Comparison of ENCODE assay signal across 21 mouse cellular contexts in the genomic region with DNA sequence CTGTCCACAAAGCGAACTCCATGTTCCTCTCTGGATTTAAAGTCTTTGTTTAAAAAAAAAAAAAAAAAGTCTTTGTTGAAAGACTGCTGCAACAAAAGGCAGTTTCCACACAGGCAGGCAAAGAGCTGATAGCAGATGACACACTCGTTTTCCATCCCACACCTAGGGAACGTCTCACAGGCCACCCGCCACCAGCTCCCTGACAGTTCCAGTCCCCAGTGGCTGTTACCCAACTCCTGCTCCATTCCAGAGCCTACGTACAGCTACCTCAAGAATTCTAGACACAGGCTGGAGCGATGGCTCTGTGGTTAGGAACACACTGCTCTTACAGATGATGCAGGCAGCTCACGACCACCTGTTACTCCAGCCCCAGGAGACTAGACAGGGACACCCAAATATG.
DNase-seq lines count a peak whose midpoint lies in the region; ATAC-seq and TF ChIP-seq lines count a peak whose summit lies in the region.
"Had no signal": no experiment of that assay in that cellular context is flagged by ENCODE, and none has a peak within 500 bp of the region (broad histone marks: within the 10 kb centered on the region; RNA-seq: fewer than 3 reads in every experiment).

No protein-coding gene starts in this region.

- peak; percentile 32 for DNase-seq in forebrain, embryonic 11.5 days (ENCODE audit: low spot score)
- DNase-seq in forebrain, embryonic 14.5 days (ENCODE audit: low spot score) = no peak
- DNase-seq in heart, adult 11 months = peak; percentile 30
- DNase-seq in midbrain, embryonic 11.5 days (ENCODE audit: low spot score, missing footprints) = peak; percentile 81
- DNase-seq in adrenal gland, postnatal 25 days = no peak
- DNase-seq: adrenal gland, adult 8-10 months; adrenal gland, postnatal 14 days; B cell, adult 2 months; cerebellum, adult 11-12 months; cerebellum, adult 2 months; cerebellum, adult 9-10 months; cerebellum, postnatal 10 days; cerebellum, postnatal 25 days; forebrain, postnatal 0 days had no signal

- H3K9me3 ChIP-seq in forebrain, embryonic 11.5 days (ENCODE audit: control insufficient read depth, low read length) = no peaks in the 10 kb centered on the region
- no peaks in the 10 kb centered on the region for H3K9me3 ChIP-seq in forebrain, embryonic 14.5 days (replicated peaks; ENCODE audit: control insufficient read depth, low read length)
- peaks cover 2% of the 10 kb centered on the region; the same call in 1 of the 2 replicates for H3K9me3 ChIP-seq in heart, embryonic 12.5 days (replicated peaks)
- no peaks in the 10 kb centered on the region; the same call in 1 of the 2 replicates for H3K9me3 ChIP-seq in midbrain, embryonic 11.5 days (ENCODE audit: control insufficient read depth, low read length)
- H3K9me3 ChIP-seq in midbrain, embryonic 15.5 days = no peaks in the 10 kb centered on the region
- H3K9me3 ChIP-seq: embryonic facial prominence, embryonic 10.5 days; forebrain, embryonic 12.5 days; forebrain, embryonic 15.5 days had no signal

- peaks cover 5% of the 10 kb centered on the region; the same call in 1 of the 2 replicates for H3K27me3 ChIP-seq in forebrain, embryonic 11.5 days (ENCODE audit: control insufficient read depth, insufficient read depth, low read length)
- 0 out of 2 replicates have a peak, but pooled peaks cover 3% of the 10 kb centered on the region for H3K27me3 ChIP-seq in forebrain, embryonic 14.5 days (replicated peaks; ENCODE audit: control insufficient read depth, insufficient read depth, low read length)
- H3K27me3 ChIP-seq in heart, embryonic 12.5 days (replicated peaks) = 0 out of 2 replicates have a peak, but pooled peaks cover 4% of the 10 kb centered on the region
- H3K27me3 ChIP-seq in midbrain, embryonic 11.5 days (ENCODE audit: control insufficient read depth, insufficient read depth, low read length) = peaks cover 28% of the 10 kb centered on the region
- H3K27me3 ChIP-seq in midbrain, embryonic 15.5 days (replicated peaks) = peaks cover 12% of the 10 kb centered on the region
- no peaks in the 10 kb centered on the region for H3K27me3 ChIP-seq in C2C12 (ENCODE audit: control insufficient read depth, insufficient read depth, insufficient read length)
- H3K27me3 ChIP-seq: forebrain, embryonic 15.5 days had no signal

- H3K4me2 ChIP-seq in forebrain, embryonic 11.5 days (ENCODE audit: low read depth, low read length, severe bottlenecking) = no peak overlapping the region
- H3K4me2 ChIP-seq in forebrain, embryonic 14.5 days (ENCODE audit: low read length) = no peak overlapping the region
- H3K4me2 ChIP-seq in heart, embryonic 12.5 days = no peak overlapping the region
- no peak overlapping the region for H3K4me2 ChIP-seq in midbrain, embryonic 11.5 days
- no peak overlapping the region for H3K4me2 ChIP-seq in midbrain, embryonic 15.5 days
- H3K4me2 ChIP-seq: embryonic facial prominence, embryonic 12.5 days; forebrain, embryonic 12.5 days; forebrain, embryonic 15.5 days had no signal

- no peaks in the 10 kb centered on the region for H3K79me3 ChIP-seq in C2C12 (ENCODE audit: low read depth)

- WGBS in forebrain, embryonic 11.5 days = 70% methylated on average over 7 of the region's 7 CpGs
- WGBS in forebrain, embryonic 14.5 days = 66% methylated on average over 7 of the region's 7 CpGs
- WGBS in heart, embryonic 12.5 days = 54% methylated on average over 7 of the region's 7 CpGs
- WGBS in midbrain, embryonic 11.5 days = 62% methylated on average over 7 of the region's 7 CpGs
- 62% methylated on average over 7 of the region's 7 CpGs for WGBS in midbrain, embryonic 15.5 days

- H3K9ac ChIP-seq in forebrain, embryonic 11.5 days (ENCODE audit: low read length) = no peak overlapping the region
- no peak overlapping the region for H3K9ac ChIP-seq in forebrain, embryonic 14.5 days (ENCODE audit: low read length)
- no peak overlapping the region for H3K9ac ChIP-seq in heart, embryonic 12.5 days
- no peak overlapping the region for H3K9ac ChIP-seq in midbrain, embryonic 11.5 days (ENCODE audit: low read length)
- H3K9ac ChIP-seq in midbrain, embryonic 15.5 days = no peak overlapping the region
- H3K9ac ChIP-seq: embryonic facial prominence, embryonic 12.5 days; forebrain, embryonic 12.5 days; forebrain, embryonic 15.5 days; forebrain, postnatal 0 days had no signal

- H3K36me3 ChIP-seq in forebrain, embryonic 11.5 days (ENCODE audit: control insufficient read depth, insufficient read depth, low read length) = no peaks in the 10 kb centered on the region
- no peaks in the 10 kb centered on the region for H3K36me3 ChIP-seq in forebrain, embryonic 14.5 days (ENCODE audit: control insufficient read depth, insufficient read depth, low read length)
- H3K36me3 ChIP-seq in heart, embryonic 12.5 days = no peaks in the 10 kb centered on the region
- no peaks in the 10 kb centered on the region for H3K36me3 ChIP-seq in midbrain, embryonic 11.5 days (ENCODE audit: control insufficient read depth, insufficient read depth, low read length)
- H3K36me3 ChIP-seq in midbrain, embryonic 15.5 days (replicated peaks) = no peaks in the 10 kb centered on the region
- H3K36me3 ChIP-seq in C2C12 (ENCODE audit: control insufficient read depth, insufficient read depth) = no peaks in the 10 kb centered on the region
- H3K36me3 ChIP-seq: embryonic facial prominence, embryonic 10.5 days; embryonic facial prominence, embryonic 12.5 days; forebrain, embryonic 12.5 days; forebrain, embryonic 15.5 days had no signal

- no peak for TF ChIP-seq CTCF in C2C12 (IDR thresholded peaks at IDR 0.05; ENCODE audit: control insufficient read depth, insufficient read depth, insufficient read length)

- no peak overlapping the region for H3K4me3 ChIP-seq in forebrain, embryonic 11.5 days (ENCODE audit: low read depth, low read length)
- H3K4me3 ChIP-seq in forebrain, embryonic 14.5 days (ENCODE audit: low read depth, low read length) = no peak overlapping the region
- no peak overlapping the region for H3K4me3 ChIP-seq in heart, embryonic 12.5 days
- no peak overlapping the region for H3K4me3 ChIP-seq in midbrain, embryonic 11.5 days (ENCODE audit: low read depth, low read length)
- H3K4me3 ChIP-seq in midbrain, embryonic 15.5 days = no peak overlapping the region
- no peak overlapping the region for H3K4me3 ChIP-seq in C2C12 (ENCODE audit: insufficient read depth, poor library complexity, severe bottlenecking)
- H3K4me3 ChIP-seq: embryonic facial prominence, embryonic 10.5 days; embryonic facial prominence, embryonic 12.5 days; forebrain, embryonic 12.5 days; forebrain, embryonic 15.5 days had no signal

- peaks cover under 1% of the 10 kb centered on the region; the same call in 1 of the 2 replicates for H3K4me1 ChIP-seq in forebrain, embryonic 11.5 days (replicated peaks; ENCODE audit: control insufficient read depth, insufficient read depth, low read length)
- peaks cover 3% of the 10 kb centered on the region for H3K4me1 ChIP-seq in forebrain, embryonic 14.5 days (ENCODE audit: control insufficient read depth, insufficient read depth, low read length)
- H3K4me1 ChIP-seq in heart, embryonic 12.5 days (replicated peaks) = peaks cover 8% of the 10 kb centered on the region
- peaks cover 9% of the 10 kb centered on the region for H3K4me1 ChIP-seq in midbrain, embryonic 11.5 days (ENCODE audit: control insufficient read depth, insufficient read depth, low read length)
- peaks cover 1% of the 10 kb centered on the region; the same call in 1 of the 2 replicates for H3K4me1 ChIP-seq in midbrain, embryonic 15.5 days
- H3K4me1 ChIP-seq: forebrain, embryonic 15.5 days had no signal

- no peaks in the 10 kb centered on the region for H3K79me2 ChIP-seq in C2C12 (ENCODE audit: control insufficient read depth, insufficient read depth)

- ATAC-seq in forebrain, embryonic 11.5 days (replicated peaks; ENCODE audit: low FRiP score) = no peak
- no peak for ATAC-seq in forebrain, embryonic 14.5 days
- ATAC-seq in heart, embryonic 12.5 days (ENCODE audit: insufficient number of reproducible peaks, low FRiP score) = no peak
- no peak for ATAC-seq in midbrain, embryonic 11.5 days (ENCODE audit: low FRiP score)
- no peak for ATAC-seq in midbrain, embryonic 15.5 days (replicated peaks)
- ATAC-seq: forebrain, embryonic 15.5 days; forebrain, postnatal 0 days had no signal

- no peak overlapping the region for H3ac ChIP-seq in C2C12 (ENCODE audit: control insufficient read depth, insufficient read length, low read depth)

- no peak overlapping the region for H3K27ac ChIP-seq in forebrain, embryonic 11.5 days (ENCODE audit: low read depth, low read length)
- no peak overlapping the region for H3K27ac ChIP-seq in forebrain, embryonic 14.5 days (ENCODE audit: low read depth, low read length)
- no peak overlapping the region for H3K27ac ChIP-seq in heart, embryonic 12.5 days (ENCODE audit: poor library complexity, severe bottlenecking)
- no peak overlapping the region for H3K27ac ChIP-seq in midbrain, embryonic 11.5 days (ENCODE audit: low read depth, low read length)
- H3K27ac ChIP-seq in midbrain, embryonic 15.5 days = no peak overlapping the region
- H3K27ac ChIP-seq: embryonic facial prominence, embryonic 10.5 days; embryonic facial prominence, embryonic 12.5 days; forebrain, embryonic 12.5 days; forebrain, embryonic 15.5 days had no signal

TF ChIP-seq in C2C12, 6 proteins besides CTCF, POLR2A, EP300 and RAD21:
- TF ChIP-seq CEBPB (IDR thresholded peaks at IDR 0.05; ENCODE audit: low read depth) (no peak), MYOD1 (IDR thresholded peaks at IDR 0.05; ENCODE audit: control insufficient read depth, insufficient read length, low read depth) (peak; percentile 30)

Comparison
In these comparisons a context has a peak if more than half of its experiments do, and no peak if none do; other contexts are left out.
1. DNase-seq: peak in forebrain, embryonic 11.5 days (single experiment), heart, adult 11 months (single experiment) and midbrain, embryonic 11.5 days (single experiment); none in forebrain, embryonic 14.5 days (single experiment) and adrenal gland, postnatal 25 days (single experiment).